Mouse (Mus musculus) forebrain, embryonic 14.5 days (tissue): ENCODE measurements around the gene Dcaf15. TPM values are rescaled to one million over a fixed set of nuclear protein-coding genes. Genes with fewer than 3 reads are reported as not detected.

Experiments
- ATAC-seq: fragments of 200-750 bp; cut with Nextera tagmentation; 2 replicates; pipeline ENCODE4 v1.8.0; 2017; ENCODE audit warnings: mild to moderate bottlenecking, moderate library complexity
- DNase-seq: peaks from one replicate; pipeline ENCODE4 v3.0.0-alpha.2; 2015; ENCODE audit warnings: low spot score
- H3K27ac ChIP-seq: fragments of 300-500 bp; sonication (generic); 2 replicates; pipeline ENCODE4 v1.5.1; 2014; ENCODE audit warnings: low read depth, mild to moderate bottlenecking, control low read depth, low read length, moderate library complexity
- H3K27me3 ChIP-seq: fragments of 300-500 bp; sonication (generic); replicated peaks from 2 replicates; pipeline ENCODE4 v1.6.1; 2014; ENCODE audit warnings: low read length, control low read depth, mixed read lengths; ENCODE audit not compliant: control insufficient read depth, insufficient read depth
- H3K36me3 ChIP-seq: fragments of 300-500 bp; sonication (generic); 2 replicates; pipeline ENCODE4 v1.6.1; 2014; ENCODE audit warnings: low read length, control low read depth; ENCODE audit not compliant: control insufficient read depth, insufficient read depth
- H3K4me1 ChIP-seq: fragments of 300-500 bp; sonication (generic); 2 replicates; pipeline ENCODE4 v1.6.1; 2014; ENCODE audit warnings: antibody characterized with exemption, low read length, control low read depth; ENCODE audit not compliant: control insufficient read depth, insufficient read depth
- H3K4me2 ChIP-seq: fragments of 300-500 bp; sonication (generic); 2 replicates; pipeline ENCODE4 v1.6.1; 2014; ENCODE audit warnings: mild to moderate bottlenecking, control low read depth, low read length
- H3K4me3 ChIP-seq: fragments of 300-500 bp; sonication (generic); 2 replicates; pipeline ENCODE4 v1.5.1; 2014; ENCODE audit warnings: low read depth, low read length, control low read depth
- H3K9ac ChIP-seq: fragments of 300-500 bp; sonication (generic); 2 replicates; pipeline ENCODE4 v1.6.1; 2014; ENCODE audit warnings: mild to moderate bottlenecking, low read length, control low read depth, moderate library complexity
- H3K9me3 ChIP-seq: fragments of 300-500 bp; sonication (generic); replicated peaks from 2 replicates; pipeline ENCODE4 v1.6.1; 2016; ENCODE audit warnings: low read length, control low read depth, mixed read lengths; ENCODE audit not compliant: control insufficient read depth
- WGBS: fragments of 180-500 bp; shearing (Covaris S2); extraction: QIAGEN DNeasy Blood & Tissue Kit; methylation state at CpG from one replicate; pipeline ENCODE4 v1.1.7; 2014; 5-methylcytosine and 5-hydroxymethylcytosine counted together
- polyA plus RNA-seq: library from polyadenylated mRNA; unstranded; fragments of >200 nt; fragmentation: Nextera tagmentation; extraction: Ambion mirVana; gene quantifications from 2 replicates; pipeline ENCODE4 v1.2.1, GENCODE M21; 2014

Gene Dcaf15
- 15.8 and 17.8 TPM in 2 replicates for polyA plus RNA-seq

GRCm38 (mm10) chr8:84104697-84105609, at the start of gene Dcaf15:
Dcaf15 (minus strand) TSS chr8:84104768.
- ATAC-seq = peak; percentile 97
- no peaks in the 10 kb centered on the region for H3K9me3 ChIP-seq
- DNase-seq = peak; percentile 100
- peak within 1 kb of the TSS; percentile 88 for H3K27ac ChIP-seq
- no peaks in the 10 kb centered on the region for H3K27me3 ChIP-seq
- H3K4me1 ChIP-seq = peaks cover 14% of the 10 kb centered on the region
- 7% methylated on average over 42 of the region's 42 CpGs for WGBS
- H3K4me2 ChIP-seq = peak within 1 kb of the TSS; percentile 63
- peaks cover 23% of the 10 kb centered on the region for H3K36me3 ChIP-seq
- peak within 1 kb of the TSS; percentile 81 for H3K9ac ChIP-seq
- peak within 1 kb of the TSS; percentile 61 for H3K4me3 ChIP-seq

DNA sequence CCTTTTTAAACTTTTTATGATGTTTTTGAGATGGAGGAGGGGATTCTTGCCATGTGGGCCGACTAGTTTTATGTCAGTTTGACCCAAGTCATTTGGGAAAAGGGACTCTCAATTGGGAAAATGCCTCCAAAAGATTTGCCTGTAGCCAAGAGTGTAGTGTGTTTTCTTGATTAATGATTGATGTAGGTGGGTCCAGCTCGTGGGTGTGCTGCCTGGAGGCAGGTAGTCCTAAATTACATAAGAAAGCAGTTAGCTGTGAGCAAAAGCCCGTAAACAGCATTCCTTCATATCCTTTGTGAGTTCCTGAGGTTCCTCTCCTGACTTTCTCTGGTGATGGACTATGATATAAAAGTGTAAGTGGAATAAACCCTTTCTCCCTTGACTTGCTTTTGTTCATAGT, 44.6 kb upstream of the Dcaf15 start:
- Histone ChIP-seq H3K4me1 (peaks cover 11% of the 10 kb centered on the region), H3K9ac (no peak overlapping the region), H3K36me3 (peaks cover 4% of the 10 kb centered on the region; the same call in 1 of the 2 replicates), H3K4me3 (no peak overlapping the region), H3K27ac (no peak overlapping the region), H3K9me3 (no peaks in the 10 kb centered on the region), H3K27me3 (no peaks in the 10 kb centered on the region), H3K4me2 (no peak overlapping the region)
- 79% methylated on average over 3 of the region's 3 CpGs for WGBS
- ATAC-seq = no peak
- DNase-seq = no peak

DNA sequence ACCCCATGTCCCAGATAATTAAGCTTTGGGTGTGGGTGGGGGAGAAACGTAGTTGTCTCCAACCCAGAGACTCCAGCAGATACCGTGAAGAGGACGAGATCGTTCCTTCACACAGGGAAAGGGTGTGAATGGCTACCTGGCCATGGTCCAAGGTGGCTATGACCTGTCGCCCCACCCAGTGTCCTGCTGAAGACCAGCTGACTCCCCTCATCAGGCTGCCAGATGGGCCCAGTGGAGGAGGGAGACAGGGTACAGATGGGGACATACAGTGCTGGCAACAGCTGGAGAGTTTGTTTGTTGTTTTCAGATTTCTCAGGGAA, 43.9 kb upstream of the Dcaf15 start:
- Histone ChIP-seq H3K9ac (peak overlapping the region; percentile 87; the same call in 1 of the 2 replicates), H3K4me1 (peaks cover 11% of the 10 kb centered on the region), H3K27ac (no peak overlapping the region), H3K36me3 (peaks cover 11% of the 10 kb centered on the region), H3K4me3 (peak overlapping the region; percentile 69; the same call in 1 of the 2 replicates), H3K27me3 (no peaks in the 10 kb centered on the region), H3K9me3 (no peaks in the 10 kb centered on the region), H3K4me2 (peak overlapping the region; percentile 83)
- 92% methylated on average over 5 of the region's 5 CpGs for WGBS
- ATAC-seq (no peak), DNase-seq (no peak)

DNA sequence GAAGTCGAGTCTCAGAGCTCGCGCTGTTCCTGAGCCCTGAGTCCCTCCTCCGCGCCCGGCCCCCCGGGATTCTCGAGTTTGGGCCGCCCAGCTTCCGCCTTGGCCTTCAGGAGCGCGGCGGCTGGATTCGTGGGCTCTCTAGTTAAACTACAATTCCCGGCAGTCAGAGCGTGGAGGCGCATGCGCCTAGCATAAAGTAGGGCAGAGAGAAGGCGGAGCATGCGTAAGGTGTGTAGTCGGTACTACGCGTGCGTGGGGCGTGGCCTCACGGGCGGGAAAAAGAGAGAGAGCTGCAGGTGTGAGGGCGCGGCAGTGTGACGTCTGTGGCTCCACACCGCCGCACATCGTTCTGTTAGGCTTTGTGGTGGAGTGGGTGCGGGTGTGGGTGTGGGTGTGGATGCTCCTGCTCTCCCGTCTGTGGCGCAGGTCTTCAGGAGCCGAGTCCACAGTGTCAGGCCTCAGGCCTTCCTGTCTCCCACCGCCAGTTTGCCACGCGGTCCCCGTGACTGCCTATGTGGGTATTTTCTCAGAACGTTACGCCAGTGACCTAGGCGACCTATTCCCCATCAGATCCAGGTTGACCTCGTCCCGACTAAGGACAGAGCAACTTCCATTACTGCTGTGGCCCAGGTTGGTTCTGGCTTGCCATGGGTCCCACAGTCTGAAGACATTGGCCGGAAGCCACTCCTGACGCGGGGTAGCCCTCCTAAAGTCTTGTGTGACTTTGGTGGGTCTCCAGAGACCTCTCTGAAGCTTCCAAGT, 43.4 kb upstream of the Dcaf15 start, which contains the start of the genes Cc2d1a and 4930432K21Rik:
TSS of gene Cc2d1a (minus strand) at position 168 of the 762 bp plus-strand sequence.
TSS of gene 4930432K21Rik (plus strand) at position 257 of the 762 bp plus-strand sequence.
- Histone ChIP-seq H3K4me2 (peak within 1 kb of the TSS; percentile 83), H3K36me3 (peaks cover 16% of the 10 kb centered on the region), H3K9ac (peak within 1 kb of the TSS; percentile 87), H3K9me3 (no peaks in the 10 kb centered on the region), H3K27me3 (no peaks in the 10 kb centered on the region), H3K4me1 (peaks cover 11% of the 10 kb centered on the region), H3K4me3 (peak within 1 kb of the TSS; percentile 69), H3K27ac (no peak within 1 kb of the TSS)
- peak; percentile 98 for DNase-seq
- ATAC-seq = peak; percentile 97
- 21% methylated on average over 45 of the region's 49 CpGs for WGBS

- 0 out of 2 replicates have a peak, but pooled peaks have one; percentile 14 for ATAC-seq
- H3K27ac ChIP-seq = no peak overlapping the region
- 5% methylated on average over 14 of the region's 14 CpGs for WGBS
Measured at GRCm38 (mm10) chr8:84147324-84147766, 42.8 kb upstream of the Dcaf15 start.

DNA sequence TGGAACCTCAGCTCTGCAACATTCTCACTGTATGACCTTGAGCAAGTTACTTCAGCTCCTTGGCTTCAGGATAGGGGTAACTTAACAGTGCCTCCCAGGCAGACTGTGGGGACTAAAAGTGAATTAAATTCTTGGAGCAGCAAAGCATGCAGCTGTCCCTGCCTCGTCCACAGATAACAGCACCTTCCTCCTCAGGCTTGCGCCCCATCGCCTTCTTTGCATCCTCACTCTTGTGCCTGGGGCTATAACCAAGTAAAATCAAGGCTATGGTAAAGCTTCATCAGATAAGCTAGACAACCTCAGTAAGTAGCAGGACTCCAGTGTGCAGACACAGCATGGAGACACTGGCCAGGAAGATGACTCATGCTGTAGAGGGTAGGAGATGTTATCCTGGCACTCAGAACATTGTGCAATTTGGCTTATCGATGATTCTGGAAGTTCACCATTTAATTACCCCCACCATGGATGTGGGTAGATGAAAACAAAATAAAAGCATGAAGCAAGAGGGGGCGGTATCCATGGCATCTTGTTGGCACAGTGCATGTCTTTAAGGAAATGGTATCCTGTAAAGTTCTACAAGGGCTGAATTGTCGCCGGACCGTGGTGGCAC, 40.2 kb upstream of the Dcaf15 start:
- H3K27me3 ChIP-seq = no peaks in the 10 kb centered on the region
- H3K4me1 ChIP-seq = peaks cover 11% of the 10 kb centered on the region
- H3K9me3 ChIP-seq = no peaks in the 10 kb centered on the region
- ATAC-seq (no peak), DNase-seq (no peak)
- H3K9ac ChIP-seq = no peak overlapping the region
- peaks cover 46% of the 10 kb centered on the region for H3K36me3 ChIP-seq
- no peak overlapping the region for H3K27ac ChIP-seq
- WGBS = 92% methylated on average over 8 of the region's 8 CpGs
- no peak overlapping the region for H3K4me2 ChIP-seq
- no peak overlapping the region for H3K4me3 ChIP-seq

More at GRCm38 (mm10) chr8:84147324-84147766, 42.8 kb upstream of the Dcaf15 start:
- Histone ChIP-seq H3K4me2 (peak overlapping the region; percentile 83), H3K36me3 (peaks cover 23% of the 10 kb centered on the region), H3K27me3 (no peaks in the 10 kb centered on the region), H3K9me3 (no peaks in the 10 kb centered on the region), H3K4me3 (peak overlapping the region; percentile 69), H3K4me1 (peaks cover 11% of the 10 kb centered on the region), H3K9ac (peak overlapping the region; percentile 87)
- DNase-seq = peak; percentile 10

GRCm38 (mm10) chr8:84140838-84141237, 36.3 kb upstream of the Dcaf15 start:
- Histone ChIP-seq H3K9me3 (no peaks in the 10 kb centered on the region), H3K27me3 (no peaks in the 10 kb centered on the region), H3K4me3 (no peak overlapping the region), H3K4me1 (no peaks in the 10 kb centered on the region), H3K27ac (no peak overlapping the region), H3K36me3 (peaks cover 85% of the 10 kb centered on the region), H3K9ac (no peak overlapping the region), H3K4me2 (no peak overlapping the region)
- 87% methylated on average over 4 of the region's 4 CpGs for WGBS
- ATAC-seq (no peak), DNase-seq (no peak)

DNA sequence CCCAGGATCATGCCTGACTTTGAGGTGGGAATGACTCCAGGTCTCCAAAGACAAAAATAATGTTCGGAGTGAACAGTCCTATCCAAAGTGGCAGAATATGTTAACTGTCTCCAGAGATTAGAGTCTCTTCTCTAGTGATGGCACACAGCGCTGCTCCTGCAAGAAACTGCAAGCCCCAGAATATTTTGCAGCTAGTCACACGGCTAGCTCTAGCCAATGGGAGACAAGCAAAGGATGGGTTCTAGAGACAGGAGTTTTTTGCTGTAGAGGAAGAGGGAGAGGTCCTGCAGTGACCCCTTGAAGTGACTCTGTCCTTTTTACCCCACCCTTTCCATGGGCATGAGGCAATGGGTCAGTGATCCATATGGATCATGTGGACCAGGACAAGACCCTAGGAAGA, 33.3 kb upstream of the Dcaf15 start:
- H3K4me1 ChIP-seq = no peaks in the 10 kb centered on the region
- H3K4me2 ChIP-seq = no peak overlapping the region
- no peak overlapping the region for H3K9ac ChIP-seq
- H3K27me3 ChIP-seq = no peaks in the 10 kb centered on the region
- no peak overlapping the region for H3K27ac ChIP-seq
- DNase-seq (no peak), ATAC-seq (no peak)
- H3K36me3 ChIP-seq = peaks cover 98% of the 10 kb centered on the region
- H3K4me3 ChIP-seq = no peak overlapping the region
- no peaks in the 10 kb centered on the region for H3K9me3 ChIP-seq
- WGBS = 92% methylated on average over 3 of the region's 3 CpGs
